Mouse (Mus musculus) limb, embryonic 15.5 days (tissue): ENCODE measurements around the gene Pbxip1. TPM values are rescaled to one million over a fixed set of nuclear protein-coding genes. Genes with fewer than 3 reads are reported as not detected.

Source experiments
- ATAC-seq: fragments of 200-750 bp; cut with Nextera tagmentation; 2 replicates; pipeline ENCODE4 v1.8.0; 2017; ENCODE audit warnings: low read depth, moderate TSS enrichment; ENCODE audit not compliant: insufficient number of reproducible peaks, low FRiP score, low TSS enrichment
- H3K27ac ChIP-seq: fragments of 300-500 bp; sonication (generic); 2 replicates; pipeline ENCODE4 v1.5.1; 2015; ENCODE audit warnings: moderate library complexity, mild to moderate bottlenecking, inconsistent platforms
- H3K27me3 ChIP-seq: fragments of 300-500 bp; sonication (generic); 2 replicates; pipeline ENCODE4 v1.6.1; 2015; ENCODE audit warnings: inconsistent platforms
- H3K36me3 ChIP-seq: fragments of 300-500 bp; sonication (generic); 2 replicates; pipeline ENCODE4 v1.6.1; 2015; ENCODE audit warnings: inconsistent platforms
- H3K4me1 ChIP-seq: fragments of 300-500 bp; sonication (generic); 2 replicates; pipeline ENCODE4 v1.6.1; 2015; ENCODE audit warnings: inconsistent platforms
- H3K4me2 ChIP-seq: fragments of 300-500 bp; sonication (generic); 2 replicates; pipeline ENCODE4 v1.6.1; 2015; ENCODE audit warnings: mild to moderate bottlenecking, inconsistent platforms
- H3K4me3 ChIP-seq: fragments of 300-500 bp; sonication (generic); 2 replicates; pipeline ENCODE4 v1.5.1; 2015; ENCODE audit warnings: mild to moderate bottlenecking, inconsistent platforms
- H3K9ac ChIP-seq: fragments of 300-500 bp; sonication (generic); 2 replicates; pipeline ENCODE4 v1.6.1; 2015; ENCODE audit warnings: inconsistent platforms
- H3K9me3 ChIP-seq: fragments of 300-500 bp; sonication (generic); 2 replicates; pipeline ENCODE4 v1.6.1; 2016; ENCODE audit warnings: inconsistent platforms
- WGBS: fragments of 180-500 bp; shearing (Covaris S2); methylation state at CpG from one replicate; pipeline ENCODE4 v1.1.7; 2015; 5-methylcytosine and 5-hydroxymethylcytosine counted together
- polyA plus RNA-seq: library from polyadenylated mRNA; unstranded; fragments of >200 nt; fragmentation: Nextera tagmentation; extraction: Ambion mirVana; gene quantifications from 2 replicates; pipeline ENCODE4 v1.2.1, GENCODE M21; 2015

Pbxip1 gene
- polyA plus RNA-seq, 1 experiment from 2014 or later, result 33.9 TPM

GRCm38 (mm10) chr3:89496366-89496765 is 59.9 kb downstream of the Pbxip1 start:
- H3K4me3 ChIP-seq, result no peak overlapping the region

GRCm38 (mm10) chr3:89499696-89500095 is 63.2 kb downstream of the Pbxip1 start:
- no peak overlapping the region for H3K9ac ChIP-seq
- no peak for ATAC-seq
- no peaks in the 10 kb centered on the region for H3K9me3 ChIP-seq
- H3K27me3 ChIP-seq, result no peaks in the 10 kb centered on the region
- H3K4me2 ChIP-seq, result no peak overlapping the region
- H3K27ac ChIP-seq, result no peak overlapping the region
- no peaks in the 10 kb centered on the region for H3K4me1 ChIP-seq
- no peaks in the 10 kb centered on the region for H3K36me3 ChIP-seq
- no peak overlapping the region for H3K4me3 ChIP-seq
- 33% methylated on average over 7 of the region's 7 CpGs for WGBS

More at GRCm38 (mm10) chr3:89496366-89496765, 59.9 kb downstream of the Pbxip1 start:
- Histone ChIP-seq H3K4me2 (no peak overlapping the region), H3K9me3 (no peaks in the 10 kb centered on the region), H3K27ac (no peak overlapping the region), H3K4me1 (peaks cover 10% of the 10 kb centered on the region), H3K9ac (no peak overlapping the region), H3K27me3 (no peaks in the 10 kb centered on the region), H3K36me3 (no peaks in the 10 kb centered on the region)
- no peak for ATAC-seq
- WGBS, result 62% methylated on average over 3 of the region's 3 CpGs

Other genes starting within 250 kb of the Pbxip1 start
- gene Gba, start 233.8 kb upstream of the Pbxip1 start, polyA plus RNA-seq, result 62.5 and 70.9 TPM in 2 replicates
- gene Thbs3, start 221.5 kb upstream of the Pbxip1 start, polyA plus RNA-seq, result 94.0 and 116 TPM in 2 replicates
- gene Mtx1, start 209.6 kb upstream of the Pbxip1 start, polyA plus RNA-seq, result 156 and 180 TPM in 2 replicates
- gene Muc1, start 207.6 kb upstream of the Pbxip1 start, polyA plus RNA-seq, result 0.64 and 0.68 TPM in 2 replicates
- 307 and 334 TPM in 2 replicates for gene Krtcap2, start 190.7 kb upstream of the Pbxip1 start, polyA plus RNA-seq
- gene Trim46, start 190.4 kb upstream of the Pbxip1 start, polyA plus RNA-seq, result 4.0 and 4.7 TPM in 2 replicates
- 131 and 161 TPM in 2 replicates for gene Dpm3, start 177.3 kb upstream of the Pbxip1 start, polyA plus RNA-seq
- 91.9 and 92.8 TPM in 2 replicates for gene Slc50a1, start 166.1 kb upstream of the Pbxip1 start, polyA plus RNA-seq
- 59.6 and 64.2 TPM in 2 replicates for gene Efna1, start 155.6 kb upstream of the Pbxip1 start, polyA plus RNA-seq
- 57.9 and 59.2 TPM in 2 replicates for gene Efna3, start 113.7 kb upstream of the Pbxip1 start, polyA plus RNA-seq
- gene Efna4, start 98.7 kb upstream of the Pbxip1 start, polyA plus RNA-seq, result 30.4 and 34.4 TPM in 2 replicates
- 94.4 and 106 TPM in 2 replicates for gene Adam15, start 86.7 kb upstream of the Pbxip1 start, polyA plus RNA-seq
- 0.20 and 0.23 TPM in 2 replicates for gene Dcst2, start 74.7 kb upstream of the Pbxip1 start, polyA plus RNA-seq
- gene Dcst1, start 71.5 kb upstream of the Pbxip1 start, polyA plus RNA-seq, result 0.52 and 0.76 TPM in 2 replicates
- gene Zbtb7b, start 41.9 kb upstream of the Pbxip1 start, polyA plus RNA-seq, result 7.0 and 7.2 TPM in 2 replicates
- not detected in 2 replicates for gene Lenep, start 33.9 kb upstream of the Pbxip1 start, polyA plus RNA-seq
- gene Flad1, start 24.8 kb upstream of the Pbxip1 start, polyA plus RNA-seq, result 27.1 and 31.0 TPM in 2 replicates
- gene Cks1b, start 18.3 kb upstream of the Pbxip1 start, polyA plus RNA-seq, result 340 and 365 TPM in 2 replicates
- gene Shc1, start 18.3 kb upstream of the Pbxip1 start, polyA plus RNA-seq, result 108 and 112 TPM in 2 replicates
- gene Pygo2, start 6.5 kb upstream of the Pbxip1 start, polyA plus RNA-seq, result 37.1 and 43.7 TPM in 2 replicates
- 55.2 and 61.1 TPM in 2 replicates for gene Pmvk, start 17.8 kb downstream of the Pbxip1 start, polyA plus RNA-seq
- 4.7 and 5.4 TPM in 2 replicates for gene Kcnn3, start 83.5 kb downstream of the Pbxip1 start, polyA plus RNA-seq